Mouse (Mus musculus): ENCODE measurements around the gene Glce. TPM values are rescaled to one million over a fixed set of nuclear protein-coding genes. Genes with fewer than 3 reads are reported as not detected.

The Glce gene
- total and polyA plus RNA-seq, 3 experiments, result 7.4 to 16.4 (median 13.1) TPM

DNA sequence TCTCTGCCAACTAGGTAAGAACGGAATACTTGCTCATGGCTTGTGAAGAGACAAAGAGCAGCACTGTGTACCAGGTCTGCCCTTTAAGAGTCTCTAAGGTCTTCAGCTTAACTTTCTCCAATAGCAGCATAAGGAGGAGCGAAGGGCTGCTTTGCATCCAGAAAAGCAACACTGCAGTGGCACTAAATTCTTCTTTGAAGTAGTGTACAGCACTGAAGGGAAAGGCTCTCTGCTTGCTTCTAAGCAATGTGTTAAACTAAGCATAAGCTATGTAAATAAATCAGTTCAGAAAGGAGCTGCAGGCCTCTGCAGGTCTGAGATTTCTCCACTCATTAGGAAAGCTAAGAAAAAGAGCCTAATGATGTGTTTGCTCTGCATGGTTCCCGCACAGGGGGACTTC lies 40.9 kb downstream of the Glce start:
- no peak overlapping the region for H3K9ac ChIP-seq (ENCODE audit: insufficient read depth, low read depth)
- H3K9me3 ChIP-seq (replicated peaks; ENCODE audit: low read length), result no peaks in the 10 kb centered on the region
- no peak overlapping the region for H3K4me3 ChIP-seq (replicated peaks in 1 of 3; ENCODE audit: low read depth in 2 of 3, low read length in 2 of 3, poor library complexity in 1 of 3)
- peaks cover 0 to 9% of the 10 kb centered on the region in 2 experiments; a peak in 2 of 4 replicates for H3K4me1 ChIP-seq (ENCODE audit: control insufficient read depth in 1 of 2, insufficient read depth in 2 of 2)
- no peak overlapping the region for H3K4me2 ChIP-seq (ENCODE audit: insufficient read depth, low read depth, poor library complexity, severe bottlenecking)
- no peaks in the 10 kb centered on the region for H3K79me2 ChIP-seq (replicated peaks; ENCODE audit: control insufficient read depth, extremely low read depth, insufficient read depth, poor library complexity, severe bottlenecking)
- no peaks in the 10 kb centered on the region for H3K27me3 ChIP-seq (replicated peaks)
- no peak for TF ChIP-seq HCFC1 (IDR thresholded peaks at IDR 0.05; ENCODE audit: low read depth, low read length)
- TF ChIP-seq ZMIZ1 (IDR thresholded peaks at IDR 0.05; ENCODE audit: low read depth, low read length), result no peak
- TF ChIP-seq GABPA (IDR thresholded peaks at IDR 0.05; ENCODE audit: insufficient replicate concordance, low read depth, low read length), result no peak
- TF ChIP-seq KAT2A (IDR thresholded peaks at IDR 0.05; ENCODE audit: insufficient replicate concordance, low read length), result no peak
- TF ChIP-seq TBP (conservative IDR thresholded peaks at IDR 0.05; ENCODE audit: low read depth, low read length), result no peak
- TF ChIP-seq IRF4 (IDR thresholded peaks at IDR 0.05; ENCODE audit: low read depth, low read length), result no peak
- no peak for TF ChIP-seq PAX5 (IDR thresholded peaks at IDR 0.05; ENCODE audit: low read length)
- TF ChIP-seq ZKSCAN1 (IDR thresholded peaks at IDR 0.05; ENCODE audit: borderline replicate concordance, low read depth, low read length), result no peak
- in situ Hi-C loops (cut with MboI; ENCODE audit: low pct_ligation_motif_present, low pct_unique_long_range_greater_than_20kb, low sequenced_read_pairs) (no loop called here), dilution Hi-C loops (cut with MboI; ENCODE audit: extremely low pct_ligation_motif_present, extremely low pct_unique_long_range_greater_than_20kb, low sequenced_read_pairs) (no loop called here)
- DNase-seq (ENCODE audit: extremely low read depth), result no peak
- H3K36me3 ChIP-seq (replicated peaks in 1 of 2; ENCODE audit: control insufficient read depth in 1 of 2, insufficient read depth in 1 of 2, low read length in 1 of 2), result peaks cover 7 to 11% of the 10 kb centered on the region in 2 experiments
- H3K27ac ChIP-seq (ENCODE audit: insufficient read depth, low read depth), result no peak overlapping the region

DNA sequence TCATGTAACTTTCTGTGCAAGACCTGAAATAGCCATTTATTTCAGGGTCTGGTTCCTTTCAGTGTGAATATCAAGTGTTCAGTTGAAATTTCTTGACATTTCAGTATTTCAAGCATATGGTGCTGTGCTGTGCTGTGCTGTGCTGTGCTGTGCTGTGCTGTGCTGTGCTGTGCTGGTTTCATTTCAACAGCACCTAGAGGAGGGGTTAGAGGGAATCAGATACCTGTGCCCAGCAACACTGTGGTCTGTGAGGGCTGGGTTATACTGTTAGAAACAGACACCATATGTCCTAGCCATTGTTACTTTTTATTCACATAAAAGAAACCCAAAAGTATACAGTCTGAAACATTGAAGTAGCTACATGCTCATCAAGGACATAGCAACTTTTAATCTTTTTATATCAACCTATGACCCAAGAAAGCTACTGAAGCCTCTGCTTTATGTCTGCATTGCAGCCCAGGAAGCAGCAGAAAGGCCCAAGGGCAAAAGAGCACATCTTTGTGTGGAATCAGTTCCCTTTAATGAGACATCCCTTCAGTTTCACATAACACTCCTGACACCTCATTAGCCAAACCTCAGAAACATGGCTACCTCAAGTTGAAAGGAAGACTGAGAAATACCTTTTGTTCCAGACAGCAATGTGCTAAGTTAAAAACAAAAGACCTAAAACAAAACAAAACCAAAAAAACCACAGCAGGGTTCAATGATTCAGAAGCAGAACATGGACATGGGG lies 42.3 kb downstream of the Glce start:
- peaks cover 0 to 9% of the 10 kb centered on the region in 2 experiments; a peak in 2 of 4 replicates for H3K4me1 ChIP-seq (ENCODE audit: control insufficient read depth in 1 of 2, insufficient read depth in 2 of 2)
- no peak overlapping the region for H3K4me2 ChIP-seq (ENCODE audit: insufficient read depth, low read depth, poor library complexity, severe bottlenecking)
- dilution Hi-C loops (cut with MboI; ENCODE audit: extremely low pct_ligation_motif_present, extremely low pct_unique_long_range_greater_than_20kb, low sequenced_read_pairs) (no loop called here), in situ Hi-C loops (cut with MboI; ENCODE audit: low pct_ligation_motif_present, low pct_unique_long_range_greater_than_20kb, low sequenced_read_pairs) (no loop called here)
- H3K79me2 ChIP-seq (replicated peaks; ENCODE audit: control insufficient read depth, extremely low read depth, insufficient read depth, poor library complexity, severe bottlenecking), result no peaks in the 10 kb centered on the region
- DNase-seq (ENCODE audit: extremely low read depth), result peak; percentile 20
- no peaks in the 10 kb centered on the region for H3K27me3 ChIP-seq (replicated peaks)
- no peak overlapping the region for H3K4me3 ChIP-seq (replicated peaks in 1 of 3; ENCODE audit: low read depth in 2 of 3, low read length in 2 of 3, poor library complexity in 1 of 3)
- peaks cover 5 to 10% of the 10 kb centered on the region in 2 experiments for H3K36me3 ChIP-seq (replicated peaks in 1 of 2; ENCODE audit: control insufficient read depth in 1 of 2, insufficient read depth in 1 of 2, low read length in 1 of 2)
- TF ChIP-seq IRF4 (IDR thresholded peaks at IDR 0.05; ENCODE audit: low read depth, low read length) (no peak), MAZ (IDR thresholded peaks at IDR 0.05; ENCODE audit: low read depth, low read length) (no peak), CTCF (conservative IDR thresholded peaks at IDR 0.05 in 1 of 2, IDR thresholded peaks at IDR 0.05 in 1 of 2; ENCODE audit: low read depth in 2 of 2, low read length in 2 of 2) (no peak), EP300 (IDR thresholded peaks at IDR 0.05; ENCODE audit: low read length) (peak; percentile 38; the same call in 1 of the 2 replicates)
- no peak overlapping the region for H3K9ac ChIP-seq (ENCODE audit: insufficient read depth, low read depth)
- no peaks in the 10 kb centered on the region for H3K9me3 ChIP-seq (replicated peaks; ENCODE audit: low read length)
- no peak overlapping the region for H3K27ac ChIP-seq (ENCODE audit: insufficient read depth, low read depth)

DNA sequence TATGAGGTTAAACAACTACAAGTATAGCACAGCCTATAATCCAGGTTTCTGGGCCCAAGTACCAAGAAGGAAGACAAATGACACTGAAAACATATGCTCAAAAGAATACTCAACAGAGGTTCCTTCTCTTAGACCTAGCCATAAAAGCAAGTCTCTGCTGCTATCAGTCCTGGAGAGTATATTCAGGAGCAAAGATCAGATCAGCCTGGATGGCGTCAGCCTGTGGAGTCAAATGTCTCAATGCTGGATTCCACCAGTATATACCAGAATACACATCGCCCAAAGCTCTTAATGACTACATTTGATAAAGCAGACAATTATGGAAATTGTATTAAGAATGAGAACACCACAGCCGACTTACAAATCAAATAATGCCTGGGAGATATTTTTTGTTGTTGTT lies 60.2 kb downstream of the Glce start:
- H3K4me3 ChIP-seq (replicated peaks in 1 of 3; ENCODE audit: low read depth in 2 of 3, low read length in 2 of 3, poor library complexity in 1 of 3), result no peak overlapping the region
- H3K4me2 ChIP-seq (ENCODE audit: insufficient read depth, low read depth, poor library complexity, severe bottlenecking), result no peak overlapping the region
- H3K9me3 ChIP-seq (replicated peaks; ENCODE audit: low read length), result no peaks in the 10 kb centered on the region
- TF ChIP-seq ELF1 (IDR thresholded peaks at IDR 0.05; ENCODE audit: low read depth, low read length), result no peak
- no peak for TF ChIP-seq CHD2 (IDR thresholded peaks at IDR 0.05; ENCODE audit: low read length)
- TF ChIP-seq NELFE (IDR thresholded peaks at IDR 0.05; ENCODE audit: low read depth, low read length), result no peak
- TF ChIP-seq TBP (conservative IDR thresholded peaks at IDR 0.05; ENCODE audit: low read depth, low read length), result no peak
- no peak for TF ChIP-seq ZC3H11A (IDR thresholded peaks at IDR 0.05; ENCODE audit: low read depth, low read length)
- TF ChIP-seq USF2 (conservative IDR thresholded peaks at IDR 0.05; ENCODE audit: low read depth, low read length), result no peak
- TF ChIP-seq ZMIZ1 (IDR thresholded peaks at IDR 0.05; ENCODE audit: low read depth, low read length), result no peak
- TF ChIP-seq MAFK (IDR thresholded peaks at IDR 0.05; ENCODE audit: insufficient replicate concordance, low read length), result no peak
- no peak for TF ChIP-seq MEF2A (IDR thresholded peaks at IDR 0.05; ENCODE audit: borderline replicate concordance, low read depth, low read length)
- TF ChIP-seq NRF1 (IDR thresholded peaks at IDR 0.05; ENCODE audit: low read depth, low read length), result no peak
- peaks cover 10 to 15% of the 10 kb centered on the region in 2 experiments for H3K36me3 ChIP-seq (replicated peaks in 1 of 2; ENCODE audit: control insufficient read depth in 1 of 2, insufficient read depth in 1 of 2, low read length in 1 of 2)
- DNase-seq (ENCODE audit: extremely low read depth), result no peak
- no peak overlapping the region for H3K9ac ChIP-seq (ENCODE audit: insufficient read depth, low read depth)
- H3K27ac ChIP-seq (ENCODE audit: insufficient read depth, low read depth), result no peak overlapping the region
- H3K27me3 ChIP-seq (replicated peaks), result no peaks in the 10 kb centered on the region
- H3K4me1 ChIP-seq (ENCODE audit: control insufficient read depth in 1 of 2, insufficient read depth in 2 of 2), result peaks cover 7 to 19% of the 10 kb centered on the region in 2 experiments
- no peaks in the 10 kb centered on the region for H3K79me2 ChIP-seq (replicated peaks; ENCODE audit: control insufficient read depth, extremely low read depth, insufficient read depth, poor library complexity, severe bottlenecking)
- in situ Hi-C loops (cut with MboI; ENCODE audit: low pct_ligation_motif_present, low pct_unique_long_range_greater_than_20kb, low sequenced_read_pairs), result no loop called here
- dilution Hi-C loops (cut with MboI; ENCODE audit: extremely low pct_ligation_motif_present, extremely low pct_unique_long_range_greater_than_20kb, low sequenced_read_pairs), result no loop called here
